Mouse (Mus musculus): Measurements from ENCODE around the gene Capn1.

GRCm38 (mm10) chr19:5977717-5978116 lies 38.0 kb downstream of the Capn1 start:
- TF ChIP-seq CTCF (IDR thresholded peaks at IDR 0.05; ENCODE audit: low read depth, low read length) (no peak), POLR2A (IDR thresholded peaks at IDR 0.05; ENCODE audit: borderline replicate concordance, low read depth, low read length) (no peak)
